Mouse (Mus musculus) liver, postnatal 0 days (tissue): ENCODE measurements at regions not wholly inside any gene's neighbourhood (a gene's known extent, or its start where the extent isn't known, plus 50 kb on each side); places are given as distances from the start of the nearest gene placed in this dataset.

ENCODE experiments used
- CTCF ChIP-seq: sonication (generic); IDR thresholded peaks from 2 replicates; pipeline ENCODE4 v1.5.1; 2016; ENCODE audit warnings: antibody characterized with exemption, low read depth
- EP300 ChIP-seq: IDR thresholded peaks from 2 replicates; pipeline ENCODE4 v1.6.1; 2016; ENCODE audit warnings: antibody characterized with exemption, low read depth, mild to moderate bottlenecking

DNA sequence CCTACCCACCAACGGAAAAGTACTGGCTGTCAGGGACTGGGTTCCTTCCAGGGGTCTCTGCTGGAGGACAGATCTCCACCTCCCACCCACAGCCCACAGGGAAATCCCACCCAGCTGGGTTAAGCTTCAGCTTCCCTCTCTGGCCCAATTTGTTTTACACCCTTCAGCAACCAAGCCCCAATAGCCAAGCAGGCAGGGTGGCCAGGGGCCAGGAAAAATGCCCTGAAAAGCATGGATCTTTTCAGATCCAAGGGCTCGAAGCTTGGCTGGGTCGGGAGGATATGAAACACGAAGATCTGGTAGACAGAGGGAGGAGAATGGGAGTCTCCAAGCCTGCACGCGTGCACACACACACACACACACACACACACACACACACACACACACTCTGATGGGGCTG, 302.4 kb downstream of the Sox9 start:
- no peak for TF ChIP-seq CTCF
- TF ChIP-seq EP300 = no peak
